Mouse (Mus musculus) layer of hippocampus, adult 18-20 months (tissue): ENCODE data around the gene Brap. TPM values are rescaled to one million over a fixed set of nuclear protein-coding genes. Genes with fewer than 3 reads are reported as not detected.
"Not testable (repeated sequence)": the region's sequence is repeated elsewhere in the genome, so short reads cannot be mapped to it uniquely, and the experiment has no call there.

Experiments
- DNase-seq, 2 experiments: peaks; one replicate each; pipeline ENCODE4 v3.0.0; 2022; ENCODE audit warnings: low spot score in 2 of 2
- long read RNA-seq: library from polyadenylated mRNA; stranded (forward); transcript quantifications from one replicate; pipeline ENCODE4 v2.0.0, GENCODE M21; 2021
- total RNA-seq, 2 experiments: library from RNA; stranded (reverse); gene quantifications; 2 replicates each; pipeline ENCODE4 v1.2.3; 2021

The Brap gene
- total RNA-seq = 10 to 100 TPM; 67.4 to 67.7 TPM
- long read RNA-seq, full-length matches to known transcripts = 123 of 147 reads
- long read RNA-seq, partial matches to known transcripts = 9 of 147 reads
- long read RNA-seq, other reads (novel, unspliced or antisense) = 15 of 147 reads

GRCm38 (mm10) chr5:121660059-121660896 is at the start of gene Brap, which contains the start of gene Acad10:
TSS of gene Brap (plus strand) at chr5:121660563.
TSS of gene Acad10 (minus strand) at chr5:121660514.
- DNase-seq = peak; percentile 93 to 94

- no peak for DNase-seq
Measured at GRCm38 (mm10) chr5:121612036-121612435, 48.3 kb upstream of the Brap start.

- DNase-seq = not testable (repeated sequence)
Measured at GRCm38 (mm10) chr5:121614921-121615320, 45.4 kb upstream of the Brap start.

- peak; percentile 49 to 73 for DNase-seq
Measured at GRCm38 (mm10) chr5:121618592-121619513, 41.5 kb upstream of the Brap start, which contains the start of gene Acad12. TSS of gene Acad12 (minus strand) at chr5:121618938.

- no peak for DNase-seq
Measured at GRCm38 (mm10) chr5:121621102-121621501, 39.3 kb upstream of the Brap start.

- DNase-seq = no peak
Measured at GRCm38 (mm10) chr5:121623241-121623640, 37.1 kb upstream of the Brap start.

- DNase-seq = peak; percentile 48 to 79
Measured at GRCm38 (mm10) chr5:121627871-121628270, 32.5 kb upstream of the Brap start.

- not testable (repeated sequence) for DNase-seq
Measured at GRCm38 (mm10) chr5:121631106-121631647, 29.2 kb upstream of the Brap start.

GRCm38 (mm10) chr5:121632804-121633203 is 27.6 kb upstream of the Brap start:
- DNase-seq = no peak

- no peak for DNase-seq
Measured at GRCm38 (mm10) chr5:121634668-121635067, 25.7 kb upstream of the Brap start.

GRCm38 (mm10) chr5:121637296-121637695 is 23.1 kb upstream of the Brap start:
- no peak for DNase-seq

GRCm38 (mm10) chr5:121639601-121640000 is 20.8 kb upstream of the Brap start:
- no peak for DNase-seq

GRCm38 (mm10) chr5:121649134-121649533 is 11.2 kb upstream of the Brap start:
- DNase-seq = no peak

- no peak for DNase-seq
Measured at GRCm38 (mm10) chr5:121654526-121654925, 5.8 kb upstream of the Brap start.

GRCm38 (mm10) chr5:121656866-121657265 is 3.5 kb upstream of the Brap start:
- DNase-seq = not testable (repeated sequence)

GRCm38 (mm10) chr5:121657656-121658055 is 2.7 kb upstream of the Brap start:
- DNase-seq = not testable (repeated sequence)

- peak; percentile 48 to 51 for DNase-seq
Measured at GRCm38 (mm10) chr5:121660897-121661254, 513 bp downstream of the Brap start.

- DNase-seq = no peak
Measured at GRCm38 (mm10) chr5:121661494-121661893, 1.1 kb downstream of the Brap start.

GRCm38 (mm10) chr5:121663456-121663855 is 3.1 kb downstream of the Brap start:
- DNase-seq = no peak

- DNase-seq = no peak
Measured at GRCm38 (mm10) chr5:121664078-121664477, 3.7 kb downstream of the Brap start.

GRCm38 (mm10) chr5:121664971-121665370 is 4.6 kb downstream of the Brap start:
- DNase-seq = no peak
